Mouse (Mus musculus) G1E-ER4 (cell line): ENCODE data around the gene Ccdc77. TPM values are rescaled to one million over a fixed set of nuclear protein-coding genes. Genes with fewer than 3 reads are reported as not detected.

ENCODE experiments used
- GATA1 ChIP-seq: IDR thresholded peaks from one replicate; pipeline ENCODE4 v1.8.0; 2012; ENCODE audit warnings: low read length, inconsistent platforms
- polyA plus RNA-seq: library from polyadenylated mRNA; stranded (reverse); fragments of >175 nt; gene quantifications from 2 replicates; pipeline ENCODE4 v1.2.3, GENCODE M21; 2012

Ccdc77 gene
- 2.4 and 3.0 TPM in 2 replicates for polyA plus RNA-seq

DNA sequence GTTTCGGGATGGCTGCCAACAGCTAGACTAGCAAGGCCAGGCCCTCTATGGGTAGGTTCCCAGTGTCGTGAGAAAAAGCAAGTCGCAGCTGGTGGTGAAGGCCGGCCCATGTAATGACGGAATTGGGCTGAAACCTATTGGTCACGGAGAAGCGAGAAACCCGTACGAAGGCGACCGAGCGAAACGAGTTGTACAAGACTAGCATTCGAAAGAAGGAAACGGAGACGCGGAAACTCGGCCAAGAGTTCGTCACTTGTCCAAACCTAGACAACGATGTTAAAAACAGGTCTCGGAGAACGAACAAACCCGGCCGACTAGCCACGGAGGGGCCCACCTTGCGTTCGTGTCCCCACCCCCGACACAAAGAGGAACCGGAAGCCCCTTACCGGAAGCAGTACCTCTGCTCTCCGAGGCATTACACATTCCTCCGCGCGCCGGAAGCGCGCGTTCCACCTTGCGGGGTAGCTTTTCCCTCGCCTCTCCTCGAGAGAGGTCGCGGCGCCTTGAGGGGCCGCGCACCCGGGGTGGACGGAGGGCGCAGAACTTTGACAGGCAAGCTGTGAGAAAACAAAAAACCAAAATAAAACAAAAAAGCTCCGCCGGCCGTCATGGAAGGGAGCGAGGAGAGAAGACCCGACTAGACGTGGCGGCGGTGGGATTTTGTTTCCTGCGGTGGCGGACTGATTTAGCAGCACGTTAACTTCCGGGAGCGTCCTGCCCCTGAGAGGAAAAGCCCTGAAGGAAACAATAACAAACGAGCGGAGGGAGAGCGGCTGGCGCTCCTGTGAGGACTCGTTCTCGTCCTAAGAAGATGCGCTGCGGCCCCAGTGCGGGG, at the start of gene Ccdc77, which contains the start of gene Kdm5a:
TSS of gene Ccdc77 (minus strand) at position 687 of the 835 bp plus-strand sequence.
TSS of gene Kdm5a (plus strand) at position 437 of the 835 bp plus-strand sequence.
- no peak for TF ChIP-seq GATA1

DNA sequence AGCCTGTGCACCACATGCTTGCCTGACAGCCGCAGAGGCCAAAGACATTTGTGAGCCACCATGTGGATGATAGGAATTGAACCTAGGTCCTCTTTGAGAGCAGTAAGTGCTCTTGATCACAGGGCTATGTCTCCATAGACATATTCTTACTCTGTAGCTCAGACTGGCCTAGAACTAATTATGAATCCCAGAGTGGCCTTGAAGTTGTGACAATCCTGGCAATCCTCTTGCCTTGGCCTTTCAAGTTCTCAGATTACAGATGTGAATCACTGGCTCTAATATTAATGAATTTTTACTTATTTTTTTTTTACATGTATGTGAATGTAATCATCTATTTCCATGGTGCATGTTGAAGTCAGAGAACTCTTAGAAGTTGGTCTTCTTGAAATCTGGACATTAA, 39.8 kb upstream of the Ccdc77 start:
- no peak for TF ChIP-seq GATA1

DNA sequence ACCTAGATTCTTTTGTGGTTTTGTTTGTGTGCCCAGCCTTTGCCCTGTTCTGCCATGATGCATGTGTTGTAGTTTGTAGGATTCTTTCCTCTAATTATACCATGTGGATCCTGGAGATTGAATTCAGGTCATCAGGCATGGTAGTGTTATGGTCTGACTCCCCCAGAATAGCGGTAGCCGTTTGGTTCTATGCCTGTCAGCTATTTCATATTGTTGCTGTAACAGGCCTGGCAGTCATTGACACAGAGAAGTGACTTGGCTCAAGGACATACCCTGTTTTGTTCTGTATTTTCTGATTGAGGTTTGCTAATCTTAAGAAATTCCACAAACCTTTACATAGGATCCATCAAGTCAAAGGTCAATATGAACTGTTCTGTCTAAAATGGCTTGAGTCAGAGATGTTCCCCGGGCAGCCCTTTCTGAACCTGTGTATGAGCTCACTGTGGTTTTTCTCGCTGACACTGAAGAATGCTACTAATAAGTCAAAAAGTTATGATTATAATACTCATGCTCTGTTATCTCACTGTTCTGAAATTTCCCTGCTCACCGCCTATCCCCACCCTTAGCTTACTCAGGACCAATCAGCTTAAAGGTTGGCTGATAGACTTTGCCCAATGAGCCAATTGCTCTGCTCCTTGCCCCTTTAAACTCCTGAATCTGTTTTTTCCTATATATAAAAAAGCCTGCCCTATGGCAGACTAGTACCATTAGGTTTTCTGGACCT, 31.6 kb upstream of the Ccdc77 start:
- TF ChIP-seq GATA1, result no peak

DNA sequence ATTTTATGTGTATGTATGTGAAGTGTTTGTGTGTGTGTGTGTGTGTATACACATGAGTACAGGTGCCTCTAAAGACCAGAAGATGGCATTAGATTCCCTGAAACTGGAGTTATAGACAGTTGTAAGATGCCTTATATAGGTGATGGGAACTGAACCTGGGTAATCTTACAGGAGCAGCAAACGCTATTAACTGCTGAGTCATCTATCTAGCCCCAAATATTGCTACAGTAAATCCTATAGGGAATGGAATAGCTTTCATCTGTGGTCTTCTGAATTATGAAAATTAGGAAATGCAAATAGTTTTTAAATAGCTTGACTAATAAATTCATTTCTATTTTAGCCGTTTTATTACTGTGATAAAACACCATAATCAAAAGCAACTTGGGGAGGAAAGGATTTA, 28.6 kb upstream of the Ccdc77 start:
- no peak for TF ChIP-seq GATA1

DNA sequence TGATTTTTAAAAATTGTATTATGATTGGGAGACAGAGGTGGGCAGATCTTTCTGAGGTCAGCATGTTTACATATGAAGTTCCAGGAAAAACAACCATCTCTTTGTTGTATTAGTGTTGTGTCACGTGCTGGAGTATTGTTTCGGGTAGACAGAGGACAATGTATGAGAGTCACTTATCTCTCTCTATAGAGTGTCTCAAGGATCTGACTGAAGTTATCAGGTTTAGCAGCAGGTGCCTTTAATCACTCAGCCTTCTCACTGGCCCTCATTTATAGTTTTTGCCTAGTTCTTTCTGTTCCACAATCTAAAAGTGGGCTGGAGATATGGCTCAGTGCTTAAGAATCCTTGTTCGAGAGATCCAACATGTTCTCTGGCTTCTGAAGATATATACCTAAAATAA, 25.9 kb upstream of the Ccdc77 start:
- TF ChIP-seq GATA1, result no peak

DNA sequence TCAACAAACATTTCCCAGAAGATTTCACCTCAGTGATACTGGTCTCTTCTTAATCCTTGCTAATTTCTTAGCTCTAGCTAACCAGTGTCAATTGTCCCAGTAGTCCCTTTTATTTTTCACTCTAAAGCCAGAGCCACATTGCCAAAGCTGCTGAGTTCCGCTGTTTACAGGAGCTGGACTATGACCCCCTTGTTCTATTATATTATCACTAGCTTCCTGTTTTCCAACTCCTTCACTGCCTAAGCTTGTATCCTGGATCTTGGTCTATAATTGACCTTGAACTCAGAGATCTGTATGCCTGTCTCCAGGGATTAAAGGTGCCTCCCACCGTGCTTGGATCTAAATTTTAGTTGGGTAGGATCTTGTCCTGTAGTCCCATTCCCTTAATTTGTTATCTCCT, 12.6 kb upstream of the Ccdc77 start:
- no peak for TF ChIP-seq GATA1

DNA sequence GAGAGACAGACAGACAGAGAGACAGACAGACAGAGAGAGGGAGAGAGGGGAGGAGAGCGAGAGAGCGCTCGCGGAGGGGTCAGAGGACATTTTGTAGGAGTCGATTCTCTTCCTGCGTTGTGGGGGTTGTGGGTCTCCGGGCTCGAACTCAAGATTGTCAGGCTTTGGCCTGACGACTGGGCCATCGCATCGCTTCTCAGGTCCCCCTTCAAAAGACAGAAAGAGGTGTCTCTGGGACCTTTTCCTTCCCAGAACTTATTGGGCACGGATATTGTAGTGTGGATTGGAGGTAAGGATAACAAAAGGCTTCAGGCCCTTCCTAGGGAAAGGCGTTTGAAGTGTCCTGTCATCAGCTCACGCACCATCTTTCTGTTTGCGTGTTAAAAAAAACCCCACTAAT, 877 bp upstream of the Ccdc77 start:
- TF ChIP-seq GATA1, result no peak

DNA sequence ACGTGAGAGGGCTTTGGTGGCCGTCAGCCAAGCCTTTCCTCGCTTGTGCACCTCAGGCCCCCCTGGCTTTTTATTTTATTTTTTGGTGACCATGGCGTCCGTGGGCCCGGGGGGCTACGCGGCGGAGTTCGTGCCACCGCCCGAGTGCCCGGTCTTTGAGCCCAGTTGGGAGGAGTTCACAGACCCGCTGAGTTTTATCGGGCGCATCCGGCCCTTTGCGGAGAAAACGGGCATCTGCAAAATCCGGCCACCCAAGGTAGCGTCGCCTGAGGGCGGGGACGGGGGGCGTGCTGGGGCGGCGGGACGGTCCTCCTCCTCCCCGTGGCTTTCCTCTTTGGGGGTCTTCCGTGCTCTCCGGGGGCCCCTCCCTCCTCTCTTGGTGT, 340 bp upstream of the Ccdc77 start:
- no peak for TF ChIP-seq GATA1

DNA sequence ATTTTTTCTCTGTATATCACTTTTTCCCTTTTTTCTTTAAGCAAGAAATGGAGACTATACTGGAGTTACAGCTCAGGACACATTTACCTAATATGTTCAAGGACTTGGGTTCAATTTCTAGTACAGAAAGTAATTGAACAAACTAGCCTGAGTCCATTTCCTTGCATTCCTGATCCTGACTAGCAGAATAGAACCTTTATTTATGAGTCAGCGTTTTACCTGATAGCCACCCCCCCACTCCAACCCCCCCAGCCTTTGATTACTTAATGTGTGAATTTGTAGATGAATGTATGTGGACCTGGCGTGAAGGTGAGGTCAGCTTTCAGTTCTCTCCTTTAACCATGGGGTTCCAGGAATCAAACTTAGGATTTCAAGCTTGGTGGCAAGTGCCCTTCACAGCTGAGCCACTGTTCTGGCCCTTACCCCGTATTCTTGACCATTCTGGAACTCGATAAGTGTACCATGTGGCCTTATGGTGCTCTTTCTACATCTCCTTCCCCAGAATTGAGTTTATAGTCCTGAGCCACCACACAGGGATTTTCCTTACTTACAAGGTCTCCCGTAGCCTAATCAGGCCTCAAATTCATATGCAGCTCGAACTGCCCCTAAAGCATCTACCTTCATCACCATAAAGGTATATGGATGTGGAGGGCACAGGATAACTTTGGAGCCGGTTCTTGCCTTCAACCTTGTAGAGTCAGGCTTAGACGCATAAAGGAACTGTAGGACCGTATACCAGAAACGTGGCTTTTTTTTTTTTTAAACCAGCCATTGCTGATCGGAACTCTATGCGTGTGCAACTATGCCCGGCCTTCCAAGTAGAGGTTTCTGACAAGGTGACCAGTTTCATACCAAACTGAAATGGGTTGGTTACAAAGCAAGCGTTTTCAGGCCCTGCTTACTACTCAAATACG, 1.1 kb downstream of the Ccdc77 start:
- no peak for TF ChIP-seq GATA1

DNA sequence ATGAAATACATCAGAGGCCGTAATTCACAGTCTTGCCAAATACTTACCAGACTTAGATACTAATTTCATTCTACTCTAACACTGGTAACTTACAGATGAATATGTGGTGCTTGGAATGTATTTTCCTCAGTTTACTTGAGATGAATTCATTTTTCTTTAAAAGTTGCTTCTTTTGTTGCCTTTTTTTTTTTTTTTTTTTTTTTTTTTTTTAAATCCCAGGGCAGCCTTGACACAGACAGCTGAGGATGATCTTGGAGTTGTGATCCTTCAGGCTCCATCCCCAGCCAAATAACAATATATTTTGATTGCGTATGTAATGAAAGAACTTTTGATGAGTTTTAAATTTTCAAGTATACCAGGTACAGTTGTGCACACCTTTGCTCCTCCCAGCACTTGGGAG, 2.0 kb downstream of the Ccdc77 start:
- TF ChIP-seq GATA1, result no peak

DNA sequence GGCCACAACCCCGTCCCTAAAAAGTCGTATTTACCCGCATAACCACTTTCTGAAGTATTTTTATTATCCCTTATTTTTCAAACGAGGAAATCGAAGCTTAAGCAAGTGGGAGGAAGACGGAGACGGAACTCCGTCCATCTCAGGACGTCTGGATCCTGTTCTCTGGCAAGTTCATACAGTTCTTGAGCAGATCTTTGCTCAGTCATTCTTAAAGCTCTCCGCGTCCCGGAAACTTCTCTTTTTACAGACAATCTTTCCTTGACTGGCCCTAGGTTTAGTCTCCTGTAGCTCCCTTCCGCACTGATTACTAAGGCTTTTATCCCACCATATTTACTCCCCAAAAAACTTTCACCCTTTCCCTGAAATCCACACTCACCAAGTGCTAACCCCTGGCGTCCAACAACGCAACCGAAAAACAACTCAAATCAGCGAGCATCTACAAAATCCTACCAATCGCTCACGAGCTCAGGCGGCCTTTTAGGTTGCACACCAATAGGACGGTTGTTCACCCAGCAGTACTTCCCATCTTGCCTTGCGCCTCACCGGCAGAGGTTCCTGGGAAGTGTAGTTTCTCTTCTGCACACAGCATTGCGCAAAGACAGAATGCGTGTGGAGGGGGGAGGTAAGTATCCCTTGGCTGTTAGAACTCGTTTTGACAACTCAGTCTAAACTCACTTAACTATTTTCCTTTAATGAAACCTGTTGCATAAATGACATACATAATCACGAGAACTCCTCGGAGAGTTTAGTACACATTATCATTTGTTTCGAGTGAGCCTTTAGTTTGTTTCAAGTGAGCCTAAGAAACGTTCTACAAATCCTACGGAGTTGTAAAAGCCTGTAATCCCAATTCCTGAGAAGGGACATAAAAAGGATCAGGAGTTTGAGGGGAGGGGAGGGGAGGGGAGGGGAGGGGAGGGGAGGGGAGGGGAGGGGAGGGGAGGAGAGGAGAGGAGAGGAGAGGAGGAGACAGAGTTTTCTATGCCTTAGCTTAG, 6.9 kb downstream of the Ccdc77 start:
- TF ChIP-seq GATA1, result no peak

DNA sequence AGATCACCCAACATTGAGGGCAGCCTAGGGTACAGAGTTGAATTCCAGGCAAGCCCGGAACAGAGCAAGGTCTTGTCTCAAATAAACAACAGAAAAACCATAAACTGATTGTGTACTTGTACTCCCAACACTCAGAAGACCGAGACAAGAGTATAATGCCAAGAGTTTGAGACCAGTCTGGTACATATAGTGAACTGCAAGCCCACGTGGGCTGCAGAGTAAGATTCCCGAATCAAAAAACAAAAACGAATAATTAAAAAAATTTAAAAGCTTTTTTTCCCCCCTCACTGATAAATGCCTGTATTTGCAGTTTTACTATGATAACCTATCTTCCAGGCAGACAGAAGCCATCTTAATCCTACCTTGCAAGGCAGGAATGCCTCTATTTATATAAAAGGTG, 7.7 kb downstream of the Ccdc77 start:
- TF ChIP-seq GATA1, result no peak

DNA sequence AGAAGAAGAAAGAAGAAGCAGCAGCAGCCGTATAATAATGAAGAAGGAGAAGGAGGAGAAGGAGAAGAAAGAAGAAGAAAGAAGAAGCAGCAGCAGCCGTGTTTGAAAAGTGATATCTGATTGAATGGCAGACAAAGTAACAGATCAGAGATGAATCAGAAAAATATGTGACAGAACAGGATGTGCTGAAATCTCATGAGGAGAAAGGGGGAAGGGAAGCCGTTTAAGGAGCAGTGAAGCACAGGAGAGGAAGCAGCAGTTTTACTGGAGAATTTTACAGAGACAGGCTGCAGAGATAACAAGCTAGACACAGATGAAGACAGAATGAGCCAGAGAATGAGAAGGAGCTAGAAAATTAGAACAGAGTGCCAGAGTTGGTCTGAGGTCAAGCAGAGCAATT, 15.2 kb downstream of the Ccdc77 start:
- TF ChIP-seq GATA1, result no peak

DNA sequence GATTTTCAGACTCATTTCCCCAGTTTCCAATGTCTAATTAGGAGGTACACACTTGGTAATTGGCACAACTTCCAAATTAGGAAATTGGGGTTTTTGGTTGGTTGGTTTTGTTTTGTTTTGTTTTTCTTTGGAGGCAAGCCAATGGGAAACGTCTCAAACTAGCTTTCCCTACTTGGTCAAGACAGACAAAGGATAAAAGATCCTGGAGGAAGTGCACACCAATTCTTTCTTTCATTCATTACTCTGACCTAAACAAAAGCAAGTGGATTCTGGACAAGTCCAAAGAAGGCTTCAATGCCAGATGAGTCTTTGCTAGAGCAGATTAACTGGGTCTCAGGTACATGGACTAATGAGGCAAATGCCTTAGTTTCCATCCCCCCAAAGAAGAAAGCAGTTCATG, 20.2 kb downstream of the Ccdc77 start:
- TF ChIP-seq GATA1, result no peak

DNA sequence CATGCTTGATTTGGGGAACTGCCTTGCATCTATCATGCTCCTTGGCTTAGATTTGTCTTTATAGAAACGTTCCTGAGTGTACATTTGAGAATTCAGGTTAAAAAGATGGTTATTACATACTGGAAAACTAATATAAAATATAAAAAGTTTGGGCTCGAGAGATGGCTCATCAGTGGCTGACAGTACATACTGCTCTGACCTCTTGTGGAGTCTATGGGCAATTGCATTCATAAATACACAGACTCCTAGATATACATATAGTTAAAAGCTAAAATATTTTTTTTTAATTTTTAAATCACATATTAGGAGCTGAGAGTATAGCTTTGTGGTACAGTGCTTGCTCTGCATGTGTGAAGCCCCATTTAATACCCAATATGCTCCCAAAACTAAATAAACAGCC, 31.8 kb downstream of the Ccdc77 start:
- TF ChIP-seq GATA1, result no peak
